Mouse (Mus musculus) adrenal gland, adult 18-20 months (tissue): ENCODE data around the gene Hmgcr. TPM values are rescaled to one million over a fixed set of nuclear protein-coding genes. Genes with fewer than 3 reads are reported as not detected.
A peak's percentile ranks its signal among the peaks of the same experiment; 100 is the strongest.

Experiments used
- DNase-seq, 2 experiments: peaks; one replicate each; pipeline ENCODE4 v3.0.0; 2021 to 2022; ENCODE audit warnings: low spot score in 2 of 2
- long read RNA-seq, 2 experiments: library from polyadenylated mRNA; stranded (forward); transcript quantifications; one replicate each; pipeline ENCODE4 v2.0.0; 2021
- total RNA-seq, 2 experiments: library from RNA; stranded (reverse); gene quantifications; 1 replicate in 1 of 2; 2 replicates in 1 of 2; pipeline ENCODE4 v1.2.3; 2021

Hmgcr gene
- total RNA-seq = 100 to 1,000 TPM in 1 of 2 experiments, 10 to 100 TPM in 1; 54.0 to 187 TPM
- long read RNA-seq, experiment 1, full-length matches to known transcripts = 31 of 47 reads
- long read RNA-seq, experiment 1, partial matches to known transcripts = 5 of 47 reads
- long read RNA-seq, experiment 1, other reads (novel, unspliced or antisense) = 11 of 47 reads
- long read RNA-seq, experiment 2, full-length matches to known transcripts = 174 of 238 reads
- long read RNA-seq, experiment 2, partial matches to known transcripts = 47 of 238 reads
- long read RNA-seq, experiment 2, other reads (novel, unspliced or antisense) = 17 of 238 reads

GRCm38 (mm10) chr13:96670406-96671077 lies at the start of gene Hmgcr:
TSS of gene Hmgcr (minus strand) at chr13:96670936.
- DNase-seq = peak; percentile 93

- DNase-seq = peak in 1 of 2 experiments; percentile 11
These were observed 49.3 kb upstream of the Hmgcr start for GRCm38 (mm10) chr13:96720003-96720402.

GRCm38 (mm10) chr13:96717821-96718220 lies 47.1 kb upstream of the Hmgcr start:
- DNase-seq = no peak

GRCm38 (mm10) chr13:96716311-96716710 lies 45.6 kb upstream of the Hmgcr start:
- DNase-seq = no peak

- no peak for DNase-seq
These were observed 38.8 kb upstream of the Hmgcr start for GRCm38 (mm10) chr13:96709269-96710233.

- no peak for DNase-seq
These were observed 32.0 kb upstream of the Hmgcr start for GRCm38 (mm10) chr13:96702567-96703278.

GRCm38 (mm10) chr13:96697805-96698586 lies 27.3 kb upstream of the Hmgcr start:
- peak in 1 of 2 experiments; percentile 15 for DNase-seq

GRCm38 (mm10) chr13:96695428-96695827 lies 24.7 kb upstream of the Hmgcr start:
- DNase-seq = no peak

- no peak for DNase-seq
These were observed 19.2 kb upstream of the Hmgcr start for GRCm38 (mm10) chr13:96689901-96690300.

- DNase-seq = no peak
These were observed 16.5 kb upstream of the Hmgcr start for GRCm38 (mm10) chr13:96687261-96687660.

- DNase-seq = no peak
These were observed 14.0 kb upstream of the Hmgcr start for GRCm38 (mm10) chr13:96684779-96685178.

- DNase-seq = peak in 1 of 2 experiments; percentile 29
These were observed 10.4 kb upstream of the Hmgcr start for GRCm38 (mm10) chr13:96681088-96681620.

- DNase-seq = no peak
These were observed 9.7 kb upstream of the Hmgcr start for GRCm38 (mm10) chr13:96680163-96681087.

- DNase-seq = no peak
These were observed 7.9 kb upstream of the Hmgcr start for GRCm38 (mm10) chr13:96678616-96679015.

GRCm38 (mm10) chr13:96677071-96677470 lies 6.3 kb upstream of the Hmgcr start:
- DNase-seq = no peak

GRCm38 (mm10) chr13:96675756-96676155 lies 5.0 kb upstream of the Hmgcr start:
- DNase-seq = no peak

- no peak for DNase-seq
These were observed 3.1 kb upstream of the Hmgcr start for GRCm38 (mm10) chr13:96673817-96674216.

GRCm38 (mm10) chr13:96672276-96672675 lies 1.5 kb upstream of the Hmgcr start:
- no peak for DNase-seq

GRCm38 (mm10) chr13:96671906-96672234 lies 1.1 kb upstream of the Hmgcr start:
- DNase-seq = no peak
